Mouse (Mus musculus) B cell, adult 2 months (primary cell): Measurements from ENCODE around the gene P3h1.

ENCODE experiments used
- DNase-seq, 2 experiments: peaks; one replicate each; pipeline ENCODE4 v3.0.0; 2022

Gene P3h1

GRCm38 (mm10) chr4:119232410-119233255 is at the start of gene P3h1, which contains the start of gene AU022252:
TSS of gene P3h1 (plus strand) at chr4:119232915.
TSS of gene AU022252 (minus strand) at chr4:119232712.
- peak; percentile 98 for DNase-seq

GRCm38 (mm10) chr4:119183525-119183924 is 49.2 kb upstream of the P3h1 start:
- DNase-seq: no peak

- no peak for DNase-seq
Measured at GRCm38 (mm10) chr4:119185771-119186170, 46.9 kb upstream of the P3h1 start.

GRCm38 (mm10) chr4:119188060-119188785 is 44.5 kb upstream of the P3h1 start:
- DNase-seq: peak; percentile 36 to 38

GRCm38 (mm10) chr4:119189392-119189791 is 43.3 kb upstream of the P3h1 start:
- no peak for DNase-seq

GRCm38 (mm10) chr4:119189864-119190263 is 42.9 kb upstream of the P3h1 start, which contains the start of gene Ermap:
TSS of gene Ermap (minus strand) at chr4:119190011.
- DNase-seq: no peak

GRCm38 (mm10) chr4:119190618-119191017 is 42.1 kb upstream of the P3h1 start:
- no peak for DNase-seq

GRCm38 (mm10) chr4:119191273-119191672 is 41.4 kb upstream of the P3h1 start:
- DNase-seq: no peak

GRCm38 (mm10) chr4:119192757-119193156 is 40.0 kb upstream of the P3h1 start:
- no peak for DNase-seq

GRCm38 (mm10) chr4:119194909-119195581 is 37.7 kb upstream of the P3h1 start, which contains the start of gene Svbp:
TSS of gene Svbp (plus strand) at chr4:119195306.
- DNase-seq: peak; percentile 93

GRCm38 (mm10) chr4:119195582-119196320 is 37.0 kb upstream of the P3h1 start:
- DNase-seq: no peak

- DNase-seq: no peak
Measured at GRCm38 (mm10) chr4:119198105-119198504, 34.6 kb upstream of the P3h1 start.

GRCm38 (mm10) chr4:119204672-119205071 is 28.0 kb upstream of the P3h1 start:
- peak; percentile 64 to 65 for DNase-seq

GRCm38 (mm10) chr4:119216667-119217066 is 16.0 kb upstream of the P3h1 start:
- no peak for DNase-seq

GRCm38 (mm10) chr4:119218169-119218568 is 14.5 kb upstream of the P3h1 start, which contains the start of gene Tmem269:
TSS of gene Tmem269 (minus strand) at chr4:119218217.
- no peak for DNase-seq

GRCm38 (mm10) chr4:119223696-119224095 is 9.0 kb upstream of the P3h1 start:
- peak; percentile 43 to 44 for DNase-seq

- no peak for DNase-seq
Measured at GRCm38 (mm10) chr4:119224534-119224933, 8.2 kb upstream of the P3h1 start.

- DNase-seq: no peak
Measured at GRCm38 (mm10) chr4:119225719-119226118, 7.0 kb upstream of the P3h1 start.

GRCm38 (mm10) chr4:119226751-119227150 is 6.0 kb upstream of the P3h1 start:
- DNase-seq: no peak

- DNase-seq: no peak
Measured at GRCm38 (mm10) chr4:119233256-119233901, 664 bp downstream of the P3h1 start.

GRCm38 (mm10) chr4:119234348-119234747 is 1.6 kb downstream of the P3h1 start:
- no peak for DNase-seq

GRCm38 (mm10) chr4:119238661-119239060 is 5.9 kb downstream of the P3h1 start:
- no peak for DNase-seq
